Mouse (Mus musculus): Measurements from ENCODE around the gene Zfp729a.
A peak's percentile ranks its signal among the peaks of the same experiment; 100 is the strongest.
"Not testable (repeated sequence)": the region's sequence is repeated elsewhere in the genome, so short reads cannot be mapped to it uniquely, and the experiment has no call there.

The Zfp729a gene

GRCm38 (mm10) chr13:67637294-67638007 lies at the start of gene Zfp729a, which contains the start of gene Gm49345:
Zfp729a (minus strand) TSS chr13:67637791.
Gm49345 (minus strand) TSS chr13:67637769.
- peak; percentile 93 for DNase-seq (ENCODE audit: low read depth)

GRCm38 (mm10) chr13:67686971-67687370 lies 49.4 kb upstream of the Zfp729a start, which contains the start of gene Zfp738:
Zfp738 (minus strand) TSS chr13:67687071.
- DNase-seq (ENCODE audit: low read depth): no peak

GRCm38 (mm10) chr13:67683841-67684240 lies 46.2 kb upstream of the Zfp729a start:
- DNase-seq (ENCODE audit: low read depth): not testable (repeated sequence)

GRCm38 (mm10) chr13:67682959-67683735 lies 45.6 kb upstream of the Zfp729a start:
- peak; percentile 92 for DNase-seq (ENCODE audit: low read depth)

GRCm38 (mm10) chr13:67674902-67675301 lies 37.3 kb upstream of the Zfp729a start:
- no peak for DNase-seq (ENCODE audit: low read depth)

GRCm38 (mm10) chr13:67652496-67652895 lies 14.9 kb upstream of the Zfp729a start:
- DNase-seq (ENCODE audit: low read depth): no peak

- DNase-seq (ENCODE audit: low read depth): peak; percentile 42
These were observed 27.5 kb downstream of the Zfp729a start for GRCm38 (mm10) chr13:67610108-67610507.

- DNase-seq (ENCODE audit: low read depth): peak; percentile 95
These were observed 28.3 kb downstream of the Zfp729a start, which contains the start of gene Zfp729b for GRCm38 (mm10) chr13:67609066-67609876. Zfp729b (minus strand) TSS chr13:67609707.

GRCm38 (mm10) chr13:67572591-67573189 lies 64.9 kb downstream of the Zfp729a start:
- no peak for DNase-seq (ENCODE audit: low read depth)

Data from induced T-regulatory cell, adult 2 months (primary cell).